Mouse (Mus musculus) lung, postnatal 4 days (tissue): ENCODE data around the gene Gm3543.
"Not testable (repeated sequence)": the region's sequence is repeated elsewhere in the genome, so short reads cannot be mapped to it uniquely, and the experiment has no call there.

Experiments
- DNase-seq, 2 experiments: peaks; one replicate each; pipeline ENCODE4 v3.0.0; 2021

The Gm3543 gene

GRCm38 (mm10) chr14:41983225-41983624 lies at the start of gene Gm3543:
Gene Gm3543, minus strand, starts transcription at chr14:41983325.
- DNase-seq = not testable (repeated sequence)

GRCm38 (mm10) chr14:41968596-41968995 lies 14.5 kb downstream of the Gm3543 start:
- not testable (repeated sequence) for DNase-seq

- not testable (repeated sequence) for DNase-seq
These were observed 15.3 kb downstream of the Gm3543 start, which contains the start of gene Gm6401 for GRCm38 (mm10) chr14:41967827-41968226. Gene Gm6401, minus strand, starts transcription at chr14:41967927.

GRCm38 (mm10) chr14:41964095-41964494 lies 19.0 kb downstream of the Gm3543 start:
- peak in 1 of 2 experiments; percentile 20 for DNase-seq

GRCm38 (mm10) chr14:41943695-41944094 lies 39.4 kb downstream of the Gm3543 start, which contains the start of gene 1700024B05Rik:
Gene 1700024B05Rik, plus strand, starts transcription at chr14:41943995.
- not testable (repeated sequence) for DNase-seq
